Mouse (Mus musculus): ENCODE measurements around the gene Tnrc6c. TPM values are rescaled to one million over a fixed set of nuclear protein-coding genes. Genes with fewer than 3 reads are reported as not detected.

The Tnrc6c gene
- polyA plus RNA-seq, 1 experiment from 2014 or later, result 8.1 TPM

GRCm38 (mm10) chr11:117790703-117791440 is 136.8 kb downstream of the Tnrc6c start:
- 30% methylated on average over 23 of the region's 23 CpGs for WGBS (ENCODE audit: insufficient replicate concordance)
- Histone ChIP-seq H3K4me2 (peak overlapping the region; percentile 59), H3K4me1 (ENCODE audit: control insufficient read depth, insufficient read depth, low read length) (peaks cover 17% of the 10 kb centered on the region), H3K9ac (ENCODE audit: low read depth, low read length) (no peak overlapping the region), H3K4me3 (ENCODE audit: low read depth, low read length) (peak overlapping the region; percentile 6; the same call in 1 of the 2 replicates), H3K27ac (ENCODE audit: low read depth, low read length) (no peak overlapping the region), H3K9me3 (replicated peaks; ENCODE audit: control insufficient read depth, low read length) (no peaks in the 10 kb centered on the region), H3K27me3 (ENCODE audit: control insufficient read depth, insufficient read depth, low read length) (peaks cover 13% of the 10 kb centered on the region; the same call in 1 of the 2 replicates), H3K36me3 (ENCODE audit: control insufficient read depth, insufficient read depth, low read length) (no peaks in the 10 kb centered on the region)
- peak; percentile 60; the same call in 1 of the 2 replicates for ATAC-seq (replicated peaks; ENCODE audit: insufficient number of reproducible peaks, low FRiP score, low TSS enrichment)

GRCm38 (mm10) chr11:117791441-117791761 is 137.3 kb downstream of the Tnrc6c start:
- Histone ChIP-seq H3K4me1 (ENCODE audit: control insufficient read depth, insufficient read depth, low read length) (peaks cover 17% of the 10 kb centered on the region), H3K4me2 (peak overlapping the region; percentile 3; the same call in 1 of the 2 replicates)
- WGBS (ENCODE audit: insufficient replicate concordance), result 77% methylated on average over 9 of the region's 9 CpGs

GRCm38 (mm10) chr11:117792281-117792888 is 138.3 kb downstream of the Tnrc6c start:
- peak; percentile 80 for ATAC-seq (replicated peaks; ENCODE audit: insufficient number of reproducible peaks, low FRiP score, low TSS enrichment)
- H3K27ac ChIP-seq (ENCODE audit: low read depth, low read length), result no peak overlapping the region

More at GRCm38 (mm10) chr11:117791441-117791761, 137.3 kb downstream of the Tnrc6c start:
- no peak overlapping the region for H3K27ac ChIP-seq (ENCODE audit: low read depth, low read length)
- H3K27me3 ChIP-seq (ENCODE audit: control insufficient read depth, insufficient read depth, low read length), result peaks cover 13% of the 10 kb centered on the region; the same call in 1 of the 2 replicates
- no peak overlapping the region for H3K9ac ChIP-seq (ENCODE audit: low read depth, low read length)
- H3K36me3 ChIP-seq (ENCODE audit: control insufficient read depth, insufficient read depth, low read length), result no peaks in the 10 kb centered on the region
- H3K4me3 ChIP-seq (ENCODE audit: low read depth, low read length), result no peak overlapping the region
- ATAC-seq (replicated peaks; ENCODE audit: insufficient number of reproducible peaks, low FRiP score, low TSS enrichment), result no peak
- no peaks in the 10 kb centered on the region for H3K9me3 ChIP-seq (replicated peaks; ENCODE audit: control insufficient read depth, low read length)

GRCm38 (mm10) chr11:117794035-117794551 is 140.0 kb downstream of the Tnrc6c start:
- Histone ChIP-seq H3K4me3 (ENCODE audit: low read depth, low read length) (no peak overlapping the region), H3K4me2 (no peak overlapping the region), H3K9me3 (replicated peaks; ENCODE audit: control insufficient read depth, low read length) (no peaks in the 10 kb centered on the region), H3K36me3 (ENCODE audit: control insufficient read depth, insufficient read depth, low read length) (no peaks in the 10 kb centered on the region), H3K4me1 (ENCODE audit: control insufficient read depth, insufficient read depth, low read length) (peaks cover 32% of the 10 kb centered on the region), H3K27me3 (ENCODE audit: control insufficient read depth, insufficient read depth, low read length) (peaks cover 13% of the 10 kb centered on the region; the same call in 1 of the 2 replicates), H3K27ac (ENCODE audit: low read depth, low read length) (no peak overlapping the region), H3K9ac (ENCODE audit: low read depth, low read length) (no peak overlapping the region)
- WGBS (ENCODE audit: insufficient replicate concordance), result 58% methylated on average over 4 of the region's 4 CpGs
- ATAC-seq (replicated peaks; ENCODE audit: insufficient number of reproducible peaks, low FRiP score, low TSS enrichment), result no peak

More at GRCm38 (mm10) chr11:117792281-117792888, 138.3 kb downstream of the Tnrc6c start:
- Histone ChIP-seq H3K9ac (ENCODE audit: low read depth, low read length) (peak overlapping the region; percentile 52), H3K4me2 (peak overlapping the region; percentile 66), H3K4me3 (ENCODE audit: low read depth, low read length) (peak overlapping the region; percentile 27), H3K27me3 (ENCODE audit: control insufficient read depth, insufficient read depth, low read length) (peaks cover 13% of the 10 kb centered on the region; the same call in 1 of the 2 replicates), H3K36me3 (ENCODE audit: control insufficient read depth, insufficient read depth, low read length) (no peaks in the 10 kb centered on the region), H3K4me1 (ENCODE audit: control insufficient read depth, insufficient read depth, low read length) (peaks cover 21% of the 10 kb centered on the region), H3K9me3 (replicated peaks; ENCODE audit: control insufficient read depth, low read length) (no peaks in the 10 kb centered on the region)
- WGBS (ENCODE audit: insufficient replicate concordance), result 7% methylated on average over 22 of the region's 22 CpGs

- H3K27ac ChIP-seq (ENCODE audit: low read depth, low read length), result peak overlapping the region; percentile 30; the same call in 1 of the 2 replicates
- H3K36me3 ChIP-seq (ENCODE audit: control insufficient read depth, insufficient read depth, low read length), result no peaks in the 10 kb centered on the region
- peaks cover 2% of the 10 kb centered on the region; the same call in 1 of the 2 replicates for H3K27me3 ChIP-seq (ENCODE audit: control insufficient read depth, insufficient read depth, low read length)
- no peak overlapping the region for H3K4me3 ChIP-seq (ENCODE audit: low read depth, low read length)
- H3K4me2 ChIP-seq, result peak overlapping the region; percentile 9; the same call in 1 of the 2 replicates
- 38% methylated on average over 5 of the region's 5 CpGs for WGBS (ENCODE audit: insufficient replicate concordance)
- ATAC-seq (replicated peaks; ENCODE audit: insufficient number of reproducible peaks, low FRiP score, low TSS enrichment), result no peak
- H3K9me3 ChIP-seq (replicated peaks; ENCODE audit: control insufficient read depth, low read length), result no peaks in the 10 kb centered on the region
- H3K4me1 ChIP-seq (ENCODE audit: control insufficient read depth, insufficient read depth, low read length), result peaks cover 23% of the 10 kb centered on the region
- no peak overlapping the region for H3K9ac ChIP-seq (ENCODE audit: low read depth, low read length)
These were observed 142.9 kb downstream of the Tnrc6c start for GRCm38 (mm10) chr11:117796954-117797353.

GRCm38 (mm10) chr11:117797511-117798159 is 143.5 kb downstream of the Tnrc6c start, which contains the start of gene 6030468B19Rik:
Gene 6030468B19Rik, plus strand, starts transcription at chr11:117797660.
- Histone ChIP-seq H3K4me1 (ENCODE audit: control insufficient read depth, insufficient read depth, low read length) (peaks cover 16% of the 10 kb centered on the region), H3K4me3 (ENCODE audit: low read depth, low read length) (peak within 1 kb of the TSS; percentile 30), H3K9ac (ENCODE audit: low read depth, low read length) (peak within 1 kb of the TSS; percentile 59; the same call in 1 of the 2 replicates), H3K36me3 (ENCODE audit: control insufficient read depth, insufficient read depth, low read length) (no peaks in the 10 kb centered on the region), H3K4me2 (peak within 1 kb of the TSS; percentile 45), H3K9me3 (replicated peaks; ENCODE audit: control insufficient read depth, low read length) (no peaks in the 10 kb centered on the region), H3K27ac (ENCODE audit: low read depth, low read length) (peak within 1 kb of the TSS; percentile 30), H3K27me3 (ENCODE audit: control insufficient read depth, insufficient read depth, low read length) (no peaks in the 10 kb centered on the region)
- peak; percentile 85 for ATAC-seq (replicated peaks; ENCODE audit: insufficient number of reproducible peaks, low FRiP score, low TSS enrichment)
- WGBS (ENCODE audit: insufficient replicate concordance), result 38% methylated on average over 9 of the region's 9 CpGs

GRCm38 (mm10) chr11:117798160-117798541 is 144.1 kb downstream of the Tnrc6c start:
- WGBS (ENCODE audit: insufficient replicate concordance), result 3% methylated on average over 2 of the region's 2 CpGs
- Histone ChIP-seq H3K27me3 (ENCODE audit: control insufficient read depth, insufficient read depth, low read length) (no peaks in the 10 kb centered on the region), H3K4me2 (peak overlapping the region; percentile 45), H3K4me1 (ENCODE audit: control insufficient read depth, insufficient read depth, low read length) (peaks cover 15% of the 10 kb centered on the region), H3K9me3 (replicated peaks; ENCODE audit: control insufficient read depth, low read length) (no peaks in the 10 kb centered on the region), H3K27ac (ENCODE audit: low read depth, low read length) (peak overlapping the region; percentile 18), H3K4me3 (ENCODE audit: low read depth, low read length) (peak overlapping the region; percentile 30), H3K36me3 (ENCODE audit: control insufficient read depth, insufficient read depth, low read length) (no peaks in the 10 kb centered on the region), H3K9ac (ENCODE audit: low read depth, low read length) (peak overlapping the region; percentile 59; the same call in 1 of the 2 replicates)
- ATAC-seq (replicated peaks; ENCODE audit: insufficient number of reproducible peaks, low FRiP score, low TSS enrichment), result peak; percentile 36; the same call in 1 of the 2 replicates

- Histone ChIP-seq H3K4me3 (ENCODE audit: low read depth, low read length) (peak overlapping the region; percentile 30; the same call in 1 of the 2 replicates), H3K36me3 (ENCODE audit: control insufficient read depth, insufficient read depth, low read length) (no peaks in the 10 kb centered on the region), H3K9ac (ENCODE audit: low read depth, low read length) (peak overlapping the region; percentile 59), H3K4me2 (peak overlapping the region; percentile 45), H3K27ac (ENCODE audit: low read depth, low read length) (no peak overlapping the region), H3K4me1 (ENCODE audit: control insufficient read depth, insufficient read depth, low read length) (peaks cover 15% of the 10 kb centered on the region), H3K27me3 (ENCODE audit: control insufficient read depth, insufficient read depth, low read length) (no peaks in the 10 kb centered on the region), H3K9me3 (replicated peaks; ENCODE audit: control insufficient read depth, low read length) (no peaks in the 10 kb centered on the region)
- 50% methylated on average over 5 of the region's 5 CpGs for WGBS (ENCODE audit: insufficient replicate concordance)
- no peak for ATAC-seq (replicated peaks; ENCODE audit: insufficient number of reproducible peaks, low FRiP score, low TSS enrichment)
These were observed 145.1 kb downstream of the Tnrc6c start for GRCm38 (mm10) chr11:117799174-117799573.

Data from heart, embryonic 11.5 days (tissue).